Mouse (Mus musculus): ENCODE data around the gene Jak1. TPM values are rescaled to one million over a fixed set of nuclear protein-coding genes. Genes with fewer than 3 reads are reported as not detected.

The Jak1 gene
- polyA plus RNA-seq, 2 experiments = 19.8 to 38.2 TPM

- Histone ChIP-seq H3K27me3 (ENCODE audit: control insufficient read depth, insufficient read depth, low read length) (peaks cover 15% of the 10 kb centered on the region), H3K9ac (replicated peaks) (no peak overlapping the region), H3K36me3 (replicated peaks; ENCODE audit: control insufficient read depth, insufficient read depth, low read depth) (no peaks in the 10 kb centered on the region), H3K4me2 (ENCODE audit: low read depth) (no peak overlapping the region), H3K4me3 (ENCODE audit: insufficient read depth in 1 of 2, low read depth in 2 of 2, low read length in 2 of 2) (no peak overlapping the region), H3K27ac (no peak overlapping the region), H3K9me3 (ENCODE audit: control insufficient read depth, low read length) (no peaks in the 10 kb centered on the region), H3K4me1 (replicated peaks; ENCODE audit: control insufficient read depth in 2 of 2, insufficient read depth in 2 of 2, low read length in 1 of 2) (peaks cover 3 to 12% of the 10 kb centered on the region in 2 experiments)
- ATAC-seq (ENCODE audit: insufficient read depth) (no peak), DNase-seq (ENCODE audit: low read depth in 3 of 3, low spot score in 3 of 3) (no peak)
- WGBS (ENCODE audit: insufficient replicate concordance) = 28% methylated on average over 7 of the region's 7 CpGs
- TF ChIP-seq EP300 (IDR thresholded peaks at IDR 0.05; ENCODE audit: low read depth) (no peak), CTCF (IDR thresholded peaks at IDR 0.05; ENCODE audit: low read depth) (no peak)
Measured at GRCm38 (mm10) chr4:101296836-101297235, 31.8 kb upstream of the Jak1 start.

GRCm38 (mm10) chr4:101295788-101296187, 30.7 kb upstream of the Jak1 start:
- Histone ChIP-seq H3K9ac (replicated peaks) (no peak overlapping the region), H3K4me3 (ENCODE audit: insufficient read depth in 1 of 2, low read depth in 2 of 2, low read length in 2 of 2) (no peak overlapping the region), H3K4me2 (ENCODE audit: low read depth) (no peak overlapping the region), H3K27me3 (ENCODE audit: control insufficient read depth, insufficient read depth, low read length) (peaks cover 15% of the 10 kb centered on the region), H3K9me3 (ENCODE audit: control insufficient read depth, low read length) (no peaks in the 10 kb centered on the region), H3K27ac (no peak overlapping the region), H3K4me1 (replicated peaks; ENCODE audit: control insufficient read depth in 2 of 2, insufficient read depth in 2 of 2, low read length in 1 of 2) (peaks cover 3 to 15% of the 10 kb centered on the region in 2 experiments), H3K36me3 (replicated peaks; ENCODE audit: control insufficient read depth, insufficient read depth, low read depth) (no peaks in the 10 kb centered on the region)
- WGBS (ENCODE audit: insufficient replicate concordance) = 48% methylated on average over 3 of the region's 3 CpGs
- TF ChIP-seq EP300 (IDR thresholded peaks at IDR 0.05; ENCODE audit: low read depth) = no peak
- TF ChIP-seq CTCF (IDR thresholded peaks at IDR 0.05; ENCODE audit: low read depth) = no peak
- ATAC-seq (ENCODE audit: insufficient read depth) (no peak), DNase-seq (ENCODE audit: low read depth in 3 of 3, low spot score in 3 of 3) (no peak)

- DNase-seq (ENCODE audit: low read depth in 3 of 3, low spot score in 3 of 3) (no peak), ATAC-seq (ENCODE audit: insufficient read depth) (no peak)
- 45% methylated on average over 9 of the region's 9 CpGs for WGBS (ENCODE audit: insufficient replicate concordance)
- TF ChIP-seq EP300 (IDR thresholded peaks at IDR 0.05; ENCODE audit: low read depth) (no peak), CTCF (IDR thresholded peaks at IDR 0.05; ENCODE audit: low read depth) (no peak)
- no peaks in the 10 kb centered on the region for H3K36me3 ChIP-seq (replicated peaks; ENCODE audit: control insufficient read depth, insufficient read depth, low read depth)
- H3K4me2 ChIP-seq (ENCODE audit: low read depth) = peak overlapping the region; percentile 85
- peaks cover 3 to 17% of the 10 kb centered on the region in 2 experiments for H3K4me1 ChIP-seq (replicated peaks; ENCODE audit: control insufficient read depth in 2 of 2, insufficient read depth in 2 of 2, low read length in 1 of 2)
- no peaks in the 10 kb centered on the region for H3K9me3 ChIP-seq (ENCODE audit: control insufficient read depth, low read length)
- H3K27ac ChIP-seq = no peak overlapping the region
- no peak overlapping the region for H3K9ac ChIP-seq (replicated peaks)
- peaks cover 15% of the 10 kb centered on the region for H3K27me3 ChIP-seq (ENCODE audit: control insufficient read depth, insufficient read depth, low read length)
- peak overlapping the region in 1 of 2 experiments; percentile 56; a peak in 1 of 4 replicates for H3K4me3 ChIP-seq (ENCODE audit: insufficient read depth in 1 of 2, low read depth in 2 of 2, low read length in 2 of 2)
Measured at GRCm38 (mm10) chr4:101293661-101294060, 28.6 kb upstream of the Jak1 start.

GRCm38 (mm10) chr4:101292736-101293541, 27.9 kb upstream of the Jak1 start:
- Histone ChIP-seq H3K27me3 (ENCODE audit: control insufficient read depth, insufficient read depth, low read length) (peaks cover 15% of the 10 kb centered on the region), H3K4me1 (replicated peaks; ENCODE audit: control insufficient read depth in 2 of 2, insufficient read depth in 2 of 2, low read length in 1 of 2) (peaks cover 3 to 14% of the 10 kb centered on the region in 2 experiments), H3K36me3 (replicated peaks; ENCODE audit: control insufficient read depth, insufficient read depth, low read depth) (no peaks in the 10 kb centered on the region), H3K9me3 (ENCODE audit: control insufficient read depth, low read length) (no peaks in the 10 kb centered on the region), H3K27ac (peak overlapping the region; percentile 49), H3K4me2 (ENCODE audit: low read depth) (peak overlapping the region; percentile 85), H3K4me3 (ENCODE audit: insufficient read depth in 1 of 2, low read depth in 2 of 2, low read length in 2 of 2) (peak overlapping the region; percentile 53 to 56), H3K9ac (replicated peaks) (peak overlapping the region; percentile 58)
- DNase-seq (ENCODE audit: low read depth in 3 of 3, low spot score in 3 of 3) = peak in 1 of 3 experiments; percentile 22
- WGBS (ENCODE audit: insufficient replicate concordance) = 2% methylated on average over 49 of the region's 49 CpGs
- peak; percentile 57 for ATAC-seq (ENCODE audit: insufficient read depth)
- TF ChIP-seq EP300 (IDR thresholded peaks at IDR 0.05; ENCODE audit: low read depth) = no peak
- no peak for TF ChIP-seq CTCF (IDR thresholded peaks at IDR 0.05; ENCODE audit: low read depth)

GRCm38 (mm10) chr4:101292028-101292735, 27.1 kb upstream of the Jak1 start:
- Histone ChIP-seq H3K9ac (replicated peaks) (peak overlapping the region; percentile 54), H3K9me3 (ENCODE audit: control insufficient read depth, low read length) (no peaks in the 10 kb centered on the region), H3K4me2 (ENCODE audit: low read depth) (peak overlapping the region; percentile 85), H3K4me3 (ENCODE audit: insufficient read depth in 1 of 2, low read depth in 2 of 2, low read length in 2 of 2) (peak overlapping the region; percentile 53 to 56), H3K4me1 (replicated peaks; ENCODE audit: control insufficient read depth in 2 of 2, insufficient read depth in 2 of 2, low read length in 1 of 2) (peaks cover 3 to 14% of the 10 kb centered on the region in 2 experiments), H3K27me3 (ENCODE audit: control insufficient read depth, insufficient read depth, low read length) (peaks cover 15% of the 10 kb centered on the region), H3K27ac (peak overlapping the region; percentile 21), H3K36me3 (replicated peaks; ENCODE audit: control insufficient read depth, insufficient read depth, low read depth) (no peaks in the 10 kb centered on the region)
- DNase-seq (ENCODE audit: low read depth in 3 of 3, low spot score in 3 of 3) (peak in 2 of 3 experiments; percentile 30 to 42), ATAC-seq (ENCODE audit: insufficient read depth) (peak; percentile 71)
- WGBS (ENCODE audit: insufficient replicate concordance) = under 1% methylated on average over 41 of the region's 41 CpGs
- no peak for TF ChIP-seq EP300 (IDR thresholded peaks at IDR 0.05; ENCODE audit: low read depth)
- TF ChIP-seq CTCF (IDR thresholded peaks at IDR 0.05; ENCODE audit: low read depth) = no peak
